Comparison of ENCODE assay signal across 28 mouse cellular contexts in the genomic region with DNA sequence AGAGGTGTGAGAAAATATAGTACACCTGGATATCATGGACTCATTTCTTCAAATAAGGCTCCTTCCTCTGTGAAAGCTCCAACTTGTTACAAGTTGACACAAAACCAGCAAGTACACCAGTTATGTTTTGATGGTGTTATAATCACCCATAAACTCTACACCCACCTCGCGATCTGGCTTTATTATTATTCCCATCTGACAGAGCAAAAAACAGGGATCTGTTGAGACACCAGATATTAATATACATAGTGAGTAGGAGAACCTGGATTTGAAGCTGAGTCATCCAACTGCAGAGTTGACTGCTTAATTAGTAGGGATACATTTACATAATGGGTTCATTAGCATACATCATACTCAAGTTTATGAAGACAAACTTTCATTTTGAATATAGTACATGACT.
DNase-seq lines count a peak whose midpoint lies in the region; TF ChIP-seq lines count a peak whose summit lies in the region.
"Had no signal": no experiment of that assay in that cellular context is flagged by ENCODE, and none has a peak within 500 bp of the region (broad histone marks: within the 10 kb centered on the region; RNA-seq: fewer than 3 reads in every experiment).

No protein-coding gene starts in this region.

- WGBS in heart, adult 2 months = 87% methylated on average over 2 of the region's 2 CpGs

- H3K9ac ChIP-seq in heart, adult 2 months (ENCODE audit: low read depth, low read length) = no peak overlapping the region
- H3K9ac ChIP-seq: embryonic facial prominence, embryonic 13.5 days; forebrain, embryonic 15.5 days; hindbrain, embryonic 12.5 days; intestine, embryonic 15.5 days; liver, embryonic 12.5 days; liver, postnatal 0 days; midbrain, embryonic 12.5 days; neural tube, embryonic 12.5 days had no signal

- H3K27me3 ChIP-seq in heart, adult 2 months (ENCODE audit: control insufficient read depth, insufficient read depth, low read length) = no peaks in the 10 kb centered on the region
- H3K27me3 ChIP-seq: embryonic facial prominence, embryonic 13.5 days; forebrain, embryonic 15.5 days; hindbrain, embryonic 12.5 days; intestine, embryonic 15.5 days; liver, embryonic 12.5 days; midbrain, embryonic 12.5 days; neural tube, embryonic 12.5 days had no signal

- TF ChIP-seq POLR2A in heart, adult 2 months (IDR thresholded peaks at IDR 0.05; ENCODE audit: insufficient read depth, low read depth, low read length) = no peak

- TF ChIP-seq EP300 in heart, adult 2 months (IDR thresholded peaks at IDR 0.05; ENCODE audit: insufficient read depth, low read depth, low read length) = no peak

- DNase-seq in layer of hippocampus, adult 18-20 months (ENCODE audit: low spot score in 2 of 2) = peak; percentile 36 to 81
- DNase-seq in layer of hippocampus, postnatal 10 days (ENCODE audit: low spot score in 2 of 2) = no peak
- peak; percentile 32 to 34 for DNase-seq in right cerebral cortex, adult 2 months (ENCODE audit: low spot score in 2 of 2)
- DNase-seq in right cerebral cortex, postnatal 10 days (ENCODE audit: low spot score in 2 of 2) = no peak
- DNase-seq in left cerebral cortex, postnatal 14 days (ENCODE audit: low spot score in 2 of 2) = peak; percentile 5 to 13
- no peak for DNase-seq in heart, adult 18-20 months
- no peak for DNase-seq in heart, adult 2 months
- DNase-seq: adrenal gland, postnatal 25 days; cerebellum, adult 18-20 months; cerebellum, postnatal 10 days; gastrocnemius, postnatal 14 days; heart, postnatal 36 days; kidney, adult 2 months; kidney, postnatal 4 days; liver, postnatal 0 days; lung, postnatal 36 days had no signal

- H3K36me3 ChIP-seq in heart, adult 2 months (ENCODE audit: control insufficient read depth, insufficient read depth, low read length) = no peaks in the 10 kb centered on the region
- H3K36me3 ChIP-seq: embryonic facial prominence, embryonic 13.5 days; forebrain, embryonic 10.5 days; forebrain, embryonic 15.5 days; hindbrain, embryonic 12.5 days; intestine, embryonic 15.5 days; liver, embryonic 12.5 days; midbrain, embryonic 12.5 days; neural tube, embryonic 12.5 days had no signal

- no peaks in the 10 kb centered on the region for H3K4me1 ChIP-seq in heart, adult 2 months (ENCODE audit: control insufficient read depth, insufficient read depth, low read length)
- H3K4me1 ChIP-seq: embryonic facial prominence, embryonic 13.5 days; forebrain, embryonic 10.5 days; hindbrain, embryonic 12.5 days; intestine, embryonic 15.5 days; liver, embryonic 12.5 days; midbrain, embryonic 12.5 days; neural tube, embryonic 12.5 days had no signal

- no peaks in the 10 kb centered on the region for H3K79me2 ChIP-seq in heart, adult 2 months (replicated peaks; ENCODE audit: control insufficient read depth, insufficient read depth, low read length)

- intact Hi-C loops in left cerebral cortex, postnatal 14 days (cut with DNase I) = no loop called here
- intact Hi-C loops in heart, adult 2 months (cut with DNase I) = no loop called here

- H3K4me3 ChIP-seq in heart, adult 2 months = no peak overlapping the region
- H3K4me3 ChIP-seq: embryonic facial prominence, embryonic 13.5 days; forebrain, embryonic 10.5 days; forebrain, embryonic 15.5 days; hindbrain, embryonic 12.5 days; intestine, embryonic 15.5 days; liver, embryonic 12.5 days; midbrain, embryonic 12.5 days; myocyte; neural tube, embryonic 12.5 days had no signal

- no peak overlapping the region for H3K27ac ChIP-seq in heart, adult 2 months
- H3K27ac ChIP-seq: embryonic facial prominence, embryonic 13.5 days; forebrain, embryonic 10.5 days; forebrain, embryonic 15.5 days; hindbrain, embryonic 12.5 days; hindbrain, postnatal 0 days; intestine, embryonic 15.5 days; kidney, postnatal 0 days; liver, embryonic 12.5 days; midbrain, embryonic 12.5 days; neural tube, embryonic 12.5 days; stomach, postnatal 0 days had no signal

- no peak for TF ChIP-seq CTCF in heart, adult 2 months (IDR thresholded peaks at IDR 0.05)

Comparison
In these comparisons a context has a peak if more than half of its experiments do, and no peak if none do; other contexts are left out.
1. DNase-seq: peak in layer of hippocampus, adult 18-20 months (2 of 2), right cerebral cortex, adult 2 months (2 of 2) and left cerebral cortex, postnatal 14 days (2 of 2); none in layer of hippocampus, postnatal 10 days (0 of 2), right cerebral cortex, postnatal 10 days (0 of 2), heart, adult 18-20 months (0 of 2) and heart, adult 2 months (0 of 2).